Mouse (Mus musculus) heart, postnatal 10 days (tissue): ENCODE measurements around the gene Clec2d. TPM values are rescaled to one million over a fixed set of nuclear protein-coding genes. Genes with fewer than 3 reads are reported as not detected.

Experiments used
- microRNA-seq, 2 experiments: library from miRNA; unstranded; fragments of <30 nt; microRNA quantifications; one replicate each; pipeline ENCODE4 v1.2.0; 2022
- total RNA-seq, 2 experiments: library from RNA; stranded (reverse); gene quantifications; 2 replicates each; pipeline ENCODE4 v1.2.3; 2021

Clec2d gene
- total RNA-seq, 2 experiments from 2014 or later: 28.8 to 38.7 TPM

Small RNAs within 50 kb of the gene (microRNA-seq; reads per million reads assigned to microRNA genes)
- gene Gm27514: 0 reads per million in 2 experiments

Other genes with a start within 250 kb of the Clec2d start
- gene Clec2g, start 246.2 kb upstream of the Clec2d start, total RNA-seq: 1 to 10 TPM; 2.5 to 3.5 TPM
- not detected for gene Klrb1f, start 134.7 kb upstream of the Clec2d start, total RNA-seq
- gene Clec2e, start 79.7 kb upstream of the Clec2d start, total RNA-seq: not detected
- gene Cd69, start 94.8 kb downstream of the Clec2d start, total RNA-seq: under 1 TPM in 1 of 2 experiments, not detected in 1; 0.67 TPM
- gene 4922502D21Rik, start 151.2 kb downstream of the Clec2d start, total RNA-seq: not detected
- gene Clec12a, start 162.1 kb downstream of the Clec2d start, total RNA-seq: under 1 TPM; 0.19 to 0.74 TPM
- gene Clec12b, start 205.3 kb downstream of the Clec2d start, total RNA-seq: not detected
- 1 to 10 TPM in 1 of 2 experiments, under 1 TPM in 1; 0.97 to 1.4 TPM for gene Clec1b, start 216.7 kb downstream of the Clec2d start, total RNA-seq
- gene Clec9a, start 228.2 kb downstream of the Clec2d start, total RNA-seq: under 1 TPM; 0.19 to 0.47 TPM